Mouse (Mus musculus) stomach, embryonic 16.5 days (tissue): ENCODE data around the gene Fto. TPM values are rescaled to one million over a fixed set of nuclear protein-coding genes. Genes with fewer than 3 reads are reported as not detected.

Source experiments
- ATAC-seq: fragments of 200-750 bp; cut with Nextera tagmentation; 2 replicates; pipeline ENCODE4 v1.8.0; 2017; ENCODE audit warnings: moderate number of reproducible peaks, moderate TSS enrichment; ENCODE audit not compliant: insufficient read depth, low FRiP score
- H3K27ac ChIP-seq: fragments of 300-500 bp; sonication (generic); 2 replicates; pipeline ENCODE4 v1.5.1; 2014; ENCODE audit warnings: low read length
- H3K27me3 ChIP-seq: fragments of 300-500 bp; sonication (generic); 2 replicates; pipeline ENCODE4 v1.6.1; 2014; ENCODE audit warnings: low read length, control low read depth, mixed read lengths; ENCODE audit not compliant: control insufficient read depth, insufficient read depth
- H3K36me3 ChIP-seq: fragments of 300-500 bp; sonication (generic); 2 replicates; pipeline ENCODE4 v1.6.1; 2014; ENCODE audit warnings: low read length; ENCODE audit not compliant: control insufficient read depth, insufficient read depth
- H3K4me1 ChIP-seq: fragments of 300-500 bp; sonication (generic); 2 replicates; pipeline ENCODE4 v1.6.1; 2014; ENCODE audit warnings: low read length, control low read depth, mixed read lengths; ENCODE audit not compliant: control insufficient read depth, insufficient read depth
- H3K4me2 ChIP-seq: fragments of 300-500 bp; sonication (generic); 2 replicates; pipeline ENCODE4 v1.6.1; 2014; ENCODE audit warnings: low read depth, low read length, mixed read lengths
- H3K4me3 ChIP-seq: fragments of 300-500 bp; sonication (generic); replicated peaks from 2 replicates; pipeline ENCODE4 v1.5.1; 2014; ENCODE audit warnings: mild to moderate bottlenecking, low read length
- H3K9ac ChIP-seq: fragments of 300-500 bp; sonication (generic); 2 replicates; pipeline ENCODE4 v1.6.1; 2014; ENCODE audit warnings: low read length
- H3K9me3 ChIP-seq: fragments of 300-500 bp; sonication (generic); replicated peaks from 2 replicates; pipeline ENCODE4 v1.6.1; 2016; ENCODE audit warnings: low read length, control low read depth; ENCODE audit not compliant: control insufficient read depth
- WGBS: fragments of 180-500 bp; shearing (Covaris S2); extraction: QIAGEN DNeasy Blood & Tissue Kit; methylation state at CpG from one replicate; pipeline ENCODE4 v1.1.7; 2014; 5-methylcytosine and 5-hydroxymethylcytosine counted together
- polyA plus RNA-seq: library from polyadenylated mRNA; unstranded; fragments of >200 nt; fragmentation: Nextera tagmentation; extraction: Ambion mirVana; gene quantifications from 2 replicates; pipeline ENCODE4 v1.2.1, GENCODE M21; 2015

Fto gene
- polyA plus RNA-seq, 1 experiment from 2014 or later: 73.4 TPM

- H3K27me3 ChIP-seq: no peaks in the 10 kb centered on the region
- H3K4me2 ChIP-seq: no peak overlapping the region
- WGBS: 46% methylated on average over 7 of the region's 7 CpGs
- no peak overlapping the region for H3K4me3 ChIP-seq
- no peaks in the 10 kb centered on the region for H3K9me3 ChIP-seq
- H3K4me1 ChIP-seq: peaks cover 34% of the 10 kb centered on the region
- H3K9ac ChIP-seq: no peak overlapping the region
- H3K36me3 ChIP-seq: no peaks in the 10 kb centered on the region
- peak overlapping the region; percentile 22 for H3K27ac ChIP-seq
- no peak for ATAC-seq
Measured at GRCm38 (mm10) chr8:91507681-91508097, 194.4 kb downstream of the Fto start.

GRCm38 (mm10) chr8:91508284-91508683, 195.0 kb downstream of the Fto start:
- Histone ChIP-seq H3K36me3 (no peaks in the 10 kb centered on the region), H3K27ac (0 out of 2 replicates have a peak overlapping the region, but pooled peaks have one; percentile 22), H3K4me3 (no peak overlapping the region), H3K9me3 (no peaks in the 10 kb centered on the region), H3K9ac (no peak overlapping the region), H3K4me2 (no peak overlapping the region), H3K27me3 (no peaks in the 10 kb centered on the region), H3K4me1 (peaks cover 33% of the 10 kb centered on the region)
- no peak for ATAC-seq
- WGBS: 65% methylated on average over 4 of the region's 4 CpGs

GRCm38 (mm10) chr8:91509206-91509899, 196.0 kb downstream of the Fto start:
- no peaks in the 10 kb centered on the region for H3K27me3 ChIP-seq
- H3K27ac ChIP-seq: no peak overlapping the region
- ATAC-seq: no peak
- no peak overlapping the region for H3K9ac ChIP-seq
- H3K9me3 ChIP-seq: no peaks in the 10 kb centered on the region
- H3K36me3 ChIP-seq: no peaks in the 10 kb centered on the region
- no peak overlapping the region for H3K4me2 ChIP-seq
- peaks cover 24% of the 10 kb centered on the region for H3K4me1 ChIP-seq
- no peak overlapping the region for H3K4me3 ChIP-seq
- 63% methylated on average over 8 of the region's 8 CpGs for WGBS

- Histone ChIP-seq H3K27me3 (no peaks in the 10 kb centered on the region), H3K4me3 (no peak overlapping the region), H3K4me2 (no peak overlapping the region), H3K36me3 (no peaks in the 10 kb centered on the region), H3K9me3 (no peaks in the 10 kb centered on the region), H3K4me1 (peaks cover 18% of the 10 kb centered on the region), H3K27ac (no peak overlapping the region), H3K9ac (no peak overlapping the region)
- WGBS: 62% methylated on average over 6 of the region's 6 CpGs
- ATAC-seq: no peak
Measured at GRCm38 (mm10) chr8:91509900-91510260, 196.6 kb downstream of the Fto start.

DNA sequence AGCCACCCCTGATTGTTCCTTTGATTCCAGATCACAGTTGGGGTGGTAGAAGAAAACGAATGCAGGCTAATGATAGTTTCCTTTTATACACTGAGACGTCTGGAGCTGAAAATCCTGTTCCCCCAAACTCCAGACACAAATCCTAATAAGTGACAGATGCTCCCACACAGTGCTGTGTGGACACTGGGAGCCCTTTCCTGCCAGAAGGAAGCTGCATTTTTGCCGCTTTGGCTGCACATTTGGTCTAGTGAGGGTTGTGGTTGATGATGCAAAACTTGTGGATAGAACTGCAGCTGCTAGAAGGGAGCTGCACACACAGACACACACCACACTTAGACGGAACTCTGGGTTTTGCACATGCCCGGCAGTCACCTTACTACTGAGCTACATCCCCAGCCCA, 197.4 kb downstream of the Fto start:
- Histone ChIP-seq H3K4me1 (peaks cover 16% of the 10 kb centered on the region), H3K4me3 (no peak overlapping the region), H3K27me3 (no peaks in the 10 kb centered on the region), H3K36me3 (no peaks in the 10 kb centered on the region), H3K9me3 (no peaks in the 10 kb centered on the region), H3K4me2 (no peak overlapping the region), H3K9ac (no peak overlapping the region), H3K27ac (no peak overlapping the region)
- 53% methylated on average over 5 of the region's 5 CpGs for WGBS
- no peak for ATAC-seq

GRCm38 (mm10) chr8:91511943-91512342, 198.6 kb downstream of the Fto start:
- no peaks in the 10 kb centered on the region for H3K27me3 ChIP-seq
- H3K36me3 ChIP-seq: no peaks in the 10 kb centered on the region
- no peak overlapping the region for H3K4me2 ChIP-seq
- no peak overlapping the region for H3K4me3 ChIP-seq
- no peaks in the 10 kb centered on the region for H3K9me3 ChIP-seq
- no peak overlapping the region for H3K9ac ChIP-seq
- ATAC-seq: no peak
- peaks cover 7% of the 10 kb centered on the region for H3K4me1 ChIP-seq
- H3K27ac ChIP-seq: no peak overlapping the region
- WGBS: 88% methylated on average over 4 of the region's 4 CpGs

- H3K4me2 ChIP-seq: no peak overlapping the region
- ATAC-seq: no peak
- no peak overlapping the region for H3K27ac ChIP-seq
- H3K4me3 ChIP-seq: no peak overlapping the region
- no peaks in the 10 kb centered on the region for H3K27me3 ChIP-seq
- 71% methylated on average over 16 of the region's 16 CpGs for WGBS
- H3K9me3 ChIP-seq: no peaks in the 10 kb centered on the region
- 0 out of 2 replicates have a peak, but pooled peaks cover 3% of the 10 kb centered on the region for H3K4me1 ChIP-seq
- no peak overlapping the region for H3K9ac ChIP-seq
- H3K36me3 ChIP-seq: no peaks in the 10 kb centered on the region
Measured at GRCm38 (mm10) chr8:91514752-91515478, 201.6 kb downstream of the Fto start.

DNA sequence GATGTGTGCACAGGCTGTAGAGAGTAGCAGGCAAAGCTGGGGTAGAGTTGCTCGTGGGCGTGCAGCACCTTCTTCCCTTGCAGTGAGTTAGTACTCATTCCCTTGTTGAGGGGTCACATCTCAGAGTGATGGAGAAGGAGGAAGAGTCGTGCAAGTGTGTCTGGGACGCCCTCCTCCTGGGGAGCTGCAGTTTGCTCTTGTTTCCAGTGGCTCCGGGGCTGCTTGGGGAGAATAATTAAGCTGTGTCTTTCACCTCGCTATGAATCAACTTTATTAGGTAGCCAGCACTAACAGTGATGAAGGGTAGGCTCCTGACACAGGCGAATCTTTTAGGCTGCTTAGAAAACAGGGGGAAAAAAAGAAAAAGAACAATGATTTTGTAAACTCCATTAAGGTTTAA, 203.1 kb downstream of the Fto start:
- no peak for ATAC-seq
- 54% methylated on average over 7 of the region's 7 CpGs for whole genome bisulfite sequencing
- H3K36me3 ChIP-seq: no peaks in the 10 kb centered on the region
- H3K9me3 ChIP-seq: no peaks in the 10 kb centered on the region
- no peak overlapping the region for H3K9ac ChIP-seq
- no peak overlapping the region for H3K4me2 ChIP-seq
- H3K4me1 ChIP-seq: 0 out of 2 replicates have a peak, but pooled peaks cover 3% of the 10 kb centered on the region
- no peak overlapping the region for H3K4me3 ChIP-seq
- H3K27ac ChIP-seq: no peak overlapping the region
- no peaks in the 10 kb centered on the region for H3K27me3 ChIP-seq

GRCm38 (mm10) chr8:91518085-91518484, 204.8 kb downstream of the Fto start:
- H3K4me3 ChIP-seq: no peak overlapping the region
- H3K4me1 ChIP-seq: 0 out of 2 replicates have a peak, but pooled peaks cover 10% of the 10 kb centered on the region
- no peaks in the 10 kb centered on the region for H3K9me3 ChIP-seq
- WGBS: 31% methylated on average over 6 of the region's 6 CpGs
- H3K9ac ChIP-seq: no peak overlapping the region
- no peaks in the 10 kb centered on the region for H3K36me3 ChIP-seq
- no peak for ATAC-seq
- no peak overlapping the region for H3K4me2 ChIP-seq
- no peaks in the 10 kb centered on the region for H3K27me3 ChIP-seq
- H3K27ac ChIP-seq: no peak overlapping the region
